Mouse (Mus musculus) liver, embryonic 14.5 days (tissue): ENCODE measurements around the gene Grik3. TPM values are rescaled to one million over a fixed set of nuclear protein-coding genes. Genes with fewer than 3 reads are reported as not detected.

ENCODE experiments used
- ATAC-seq: fragments of 200-750 bp; cut with Nextera tagmentation; 2 replicates; pipeline ENCODE4 v1.8.0; 2017; ENCODE audit warnings: moderate number of reproducible peaks, mild to moderate bottlenecking, moderate library complexity; ENCODE audit not compliant: insufficient read depth
- DNase-seq, 3 experiments: peaks; one replicate each; pipeline ENCODE4 v3.0.0-alpha.2; 2012 to 2013; ENCODE audit warnings: low read depth in 3 of 3, low spot score in 3 of 3
- H3K27ac ChIP-seq: fragments of 300-500 bp; sonication (generic); 2 replicates; pipeline ENCODE4 v1.5.1; 2014; ENCODE audit warnings: moderate library complexity, mild to moderate bottlenecking, control low read depth, inconsistent platforms
- H3K27me3 ChIP-seq: fragments of 300-500 bp; sonication (generic); 2 replicates; pipeline ENCODE4 v1.6.1; 2014; ENCODE audit warnings: mild to moderate bottlenecking, low read length, moderate library complexity; ENCODE audit not compliant: control insufficient read depth, insufficient read depth
- H3K36me3 ChIP-seq: fragments of 300-500 bp; sonication (generic); replicated peaks from 2 replicates; pipeline ENCODE4 v1.6.1; 2014; ENCODE audit warnings: low read depth; ENCODE audit not compliant: control insufficient read depth, insufficient read depth
- H3K4me1 ChIP-seq, 2 experiments: fragments of 200-500 bp in 1 of 2; fragments of 300-500 bp in 1 of 2; sonication (generic) in 1 of 2; replicated peaks; 2 replicates each; pipeline ENCODE4 v1.6.1; 2012 to 2014; ENCODE audit warnings: antibody characterized with exemption in 1 of 2, inconsistent platforms in 1 of 2, low read length in 1 of 2; ENCODE audit not compliant: control insufficient read depth in 2 of 2, insufficient read depth in 2 of 2
- H3K4me2 ChIP-seq: fragments of 300-500 bp; sonication (generic); 2 replicates; pipeline ENCODE4 v1.6.1; 2014; ENCODE audit warnings: low read depth, mild to moderate bottlenecking, control low read depth, moderate library complexity
- H3K4me3 ChIP-seq, 2 experiments: fragments of 200-500 bp in 1 of 2; fragments of 300-500 bp in 1 of 2; sonication (generic) in 1 of 2; 2 replicates each; pipeline ENCODE4 v1.5.1; 2012 to 2014; ENCODE audit warnings: low read depth in 2 of 2, low read length in 2 of 2, mild to moderate bottlenecking in 2 of 2, control low read depth in 1 of 2, inconsistent platforms in 1 of 2, moderate library complexity in 1 of 2; ENCODE audit not compliant: insufficient read depth in 1 of 2
- H3K9ac ChIP-seq: fragments of 300-500 bp; sonication (generic); replicated peaks from 2 replicates; pipeline ENCODE4 v1.6.1; 2014; ENCODE audit warnings: mild to moderate bottlenecking, control low read depth, moderate library complexity
- H3K9me3 ChIP-seq: fragments of 300-500 bp; sonication (generic); 2 replicates; pipeline ENCODE4 v1.6.1; 2016; ENCODE audit warnings: low read length, mixed read lengths; ENCODE audit not compliant: control insufficient read depth
- CTCF ChIP-seq: IDR thresholded peaks from 2 replicates; pipeline ENCODE4 v1.5.1; 2016; ENCODE audit warnings: antibody characterized with exemption, low read depth, control low read depth
- EP300 ChIP-seq: IDR thresholded peaks from 2 replicates; pipeline ENCODE4 v1.6.1; 2016; ENCODE audit warnings: antibody characterized with exemption, low read depth
- WGBS: fragments of 180-500 bp; shearing (Covaris S2); extraction: QIAGEN DNeasy Blood & Tissue Kit; methylation state at CpG from one replicate; pipeline ENCODE4 v1.1.7; 2014; ENCODE audit not compliant: insufficient replicate concordance; 5-methylcytosine and 5-hydroxymethylcytosine counted together
- polyA plus RNA-seq, 2 experiments: library from polyadenylated mRNA; depleted of rRNA in 1 of 2; stranded (reverse) in 1 of 2; unstranded in 1 of 2; fragments of >200 nt; fragmentation: Nextera tagmentation in 1 of 2; extraction: Ambion mirVana in 1 of 2; gene quantifications; 2 replicates each; pipeline versions ENCODE4 v1.2.1 to v1.2.3; 2012 to 2014

The Grik3 gene
- polyA plus RNA-seq, 2 experiments = under 0.01 to 0.01 TPM

DNA sequence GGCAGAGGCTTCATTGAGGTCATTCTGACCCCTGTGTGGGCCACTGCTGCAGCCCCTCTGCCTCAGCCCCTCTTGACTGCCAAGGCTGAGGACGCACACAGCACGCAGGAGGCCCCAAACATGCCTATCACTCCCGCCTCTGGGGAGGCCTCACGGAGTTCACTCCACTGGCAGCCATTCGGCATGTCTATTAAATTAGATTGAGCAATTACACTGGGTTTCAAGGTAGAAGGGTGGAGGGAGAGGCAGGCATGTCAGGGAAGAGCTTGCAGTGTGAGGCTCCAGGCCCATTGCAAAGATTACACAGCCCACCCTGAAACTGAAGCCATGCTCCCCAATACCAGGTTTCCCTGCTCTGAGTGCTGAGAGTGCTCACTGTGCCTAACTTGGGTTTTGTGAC is 34.0 kb upstream of the Grik3 start:
- H3K27ac ChIP-seq = no peak overlapping the region
- H3K27me3 ChIP-seq = no peaks in the 10 kb centered on the region
- H3K4me1 ChIP-seq = no peaks in the 10 kb centered on the region
- no peaks in the 10 kb centered on the region for H3K9me3 ChIP-seq
- ATAC-seq (no peak), DNase-seq (no peak)
- H3K4me3 ChIP-seq = no peak overlapping the region
- 56% methylated on average over 5 of the region's 5 CpGs for WGBS
- no peak overlapping the region for H3K4me2 ChIP-seq
- H3K36me3 ChIP-seq = no peaks in the 10 kb centered on the region
- no peak overlapping the region for H3K9ac ChIP-seq
- TF ChIP-seq CTCF = no peak
- no peak for TF ChIP-seq EP300

DNA sequence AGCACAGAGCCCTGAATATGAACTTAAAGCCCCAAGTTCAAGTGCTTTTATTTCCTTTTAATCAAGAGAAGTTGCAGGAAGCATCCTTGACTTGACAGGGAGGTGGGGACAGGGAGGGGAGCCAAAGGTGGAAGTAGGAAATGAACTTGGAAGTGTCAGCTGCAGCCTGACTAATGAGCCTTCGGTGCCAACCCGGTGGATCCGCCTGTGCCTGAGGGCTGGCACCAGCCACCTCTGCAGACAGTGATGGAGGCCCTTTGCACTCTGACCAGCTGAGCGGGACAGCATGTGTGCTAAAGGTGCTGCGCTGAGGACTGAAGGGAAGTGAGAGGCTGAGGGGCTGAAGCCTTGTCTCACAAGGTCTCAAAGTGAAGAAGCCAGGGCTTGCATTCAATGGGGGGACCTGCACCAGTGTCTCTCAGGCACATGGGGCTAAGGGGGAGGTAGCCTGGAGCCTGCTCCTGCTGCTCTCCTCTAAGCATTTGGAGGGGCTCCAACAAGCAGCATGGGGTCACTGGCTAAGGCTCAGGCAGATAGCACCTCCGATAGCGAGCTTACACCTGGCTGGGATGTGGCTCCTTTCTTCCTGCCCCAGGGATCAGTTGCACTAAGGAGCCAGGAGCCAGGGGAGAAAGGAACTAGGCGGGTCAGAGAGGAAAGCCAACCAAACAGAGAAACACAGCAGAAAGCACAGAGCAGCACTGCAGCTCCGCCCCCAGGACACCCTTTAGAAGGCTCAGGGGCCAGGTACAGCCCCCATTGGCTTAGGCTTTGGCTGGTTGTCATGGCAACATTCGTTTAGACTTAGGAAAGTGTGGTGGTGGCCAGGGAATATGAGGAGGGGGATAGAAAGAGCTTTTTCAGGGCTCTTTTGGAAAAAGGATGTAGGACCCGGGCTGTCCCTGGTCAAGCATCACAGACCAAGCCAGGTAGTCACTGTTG is 33.1 kb upstream of the Grik3 start:
- H3K9ac ChIP-seq = no peak overlapping the region
- WGBS = 13% methylated on average over 11 of the region's 11 CpGs
- TF ChIP-seq CTCF (no peak), EP300 (no peak)
- ATAC-seq (no peak), DNase-seq (no peak)
- no peak overlapping the region for H3K4me3 ChIP-seq
- H3K4me2 ChIP-seq = no peak overlapping the region
- H3K36me3 ChIP-seq = no peaks in the 10 kb centered on the region
- no peaks in the 10 kb centered on the region for H3K27me3 ChIP-seq
- H3K4me1 ChIP-seq = no peaks in the 10 kb centered on the region
- no peak overlapping the region for H3K27ac ChIP-seq
- no peaks in the 10 kb centered on the region for H3K9me3 ChIP-seq

GRCm38 (mm10) chr4:125459791-125460190 is 30.7 kb upstream of the Grik3 start:
- WGBS = 56% methylated on average over 9 of the region's 9 CpGs
- no peak overlapping the region for H3K4me3 ChIP-seq

DNA sequence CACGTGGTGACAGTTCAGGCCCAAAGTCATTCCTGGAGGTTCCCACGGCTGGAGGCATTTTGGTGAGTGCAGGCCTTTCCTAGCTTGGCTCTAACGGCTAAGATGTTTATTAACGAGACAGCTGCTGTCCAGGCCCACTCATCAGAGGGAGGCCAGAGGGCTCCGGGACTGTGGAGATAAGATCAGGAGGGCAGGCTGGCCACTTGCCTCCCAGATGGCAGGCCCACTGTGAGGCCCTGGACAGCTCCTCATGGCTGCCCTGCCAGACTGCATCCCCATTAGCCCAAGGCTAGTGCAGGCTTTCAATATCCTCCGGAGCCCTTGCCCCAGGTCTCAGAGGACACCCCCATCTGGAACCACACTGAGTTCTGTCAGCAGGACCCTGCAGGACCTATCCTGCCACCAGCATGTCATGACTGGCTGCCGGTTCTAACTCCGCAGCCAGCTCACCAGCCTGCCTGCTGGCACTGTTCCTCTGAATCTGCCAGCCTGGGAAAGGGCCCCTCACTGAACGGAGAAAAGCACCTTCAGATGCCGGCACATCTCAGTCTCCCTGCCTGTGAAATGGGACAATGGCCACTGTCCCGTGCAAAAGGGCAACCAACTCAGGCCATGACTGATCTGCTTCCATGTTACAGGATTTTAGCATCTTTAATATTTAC is 20.7 kb upstream of the Grik3 start:
- DNase-seq = no peak
- Histone ChIP-seq H3K4me3 (no peak overlapping the region), H3K36me3 (no peaks in the 10 kb centered on the region), H3K27me3 (no peaks in the 10 kb centered on the region), H3K4me2 (no peak overlapping the region), H3K4me1 (no peaks in the 10 kb centered on the region), H3K27ac (no peak overlapping the region), H3K9ac (no peak overlapping the region), H3K9me3 (no peaks in the 10 kb centered on the region)
- 34% methylated on average over 11 of the region's 11 CpGs for WGBS
- no peak for ATAC-seq
- TF ChIP-seq EP300 (no peak), CTCF (no peak)

More at GRCm38 (mm10) chr4:125459791-125460190, 30.7 kb upstream of the Grik3 start:
- H3K36me3 ChIP-seq = no peaks in the 10 kb centered on the region
- H3K27me3 ChIP-seq = no peaks in the 10 kb centered on the region
- H3K4me1 ChIP-seq = no peaks in the 10 kb centered on the region
- H3K27ac ChIP-seq = no peak overlapping the region
- H3K9me3 ChIP-seq = no peaks in the 10 kb centered on the region
- H3K4me2 ChIP-seq = no peak overlapping the region
- no peak overlapping the region for H3K9ac ChIP-seq
- TF ChIP-seq EP300 (no peak), CTCF (no peak)
- no peak for DNase-seq
- no peak for ATAC-seq

- H3K9ac ChIP-seq = no peak overlapping the region
- H3K4me1 ChIP-seq = no peaks in the 10 kb centered on the region
- WGBS = 40% methylated on average over 4 of the region's 4 CpGs
- H3K4me3 ChIP-seq = no peak overlapping the region
- no peaks in the 10 kb centered on the region for H3K36me3 ChIP-seq
- DNase-seq = no peak
- H3K9me3 ChIP-seq = no peaks in the 10 kb centered on the region
- H3K27ac ChIP-seq = no peak overlapping the region
- no peak for ATAC-seq
- no peak overlapping the region for H3K4me2 ChIP-seq
- H3K27me3 ChIP-seq = no peaks in the 10 kb centered on the region
- TF ChIP-seq EP300 (no peak), CTCF (no peak)
Observed at GRCm38 (mm10) chr4:125474903-125475302, 15.6 kb upstream of the Grik3 start.
